Mouse (Mus musculus) midbrain, embryonic 14.5 days (tissue): ENCODE data around the gene Rbm18. TPM values are rescaled to one million over a fixed set of nuclear protein-coding genes. Genes with fewer than 3 reads are reported as not detected.

Source experiments
- ATAC-seq: fragments of 200-750 bp; cut with Nextera tagmentation; 2 replicates; pipeline ENCODE4 v1.8.0; 2017; ENCODE audit warnings: moderate number of reproducible peaks, moderate library complexity; ENCODE audit not compliant: low FRiP score, low TSS enrichment
- DNase-seq: peaks from one replicate; pipeline ENCODE4 v3.0.0-alpha.2; 2015
- H3K27ac ChIP-seq: fragments of 300-500 bp; sonication (generic); replicated peaks from 2 replicates; pipeline ENCODE4 v1.5.1; 2014; ENCODE audit warnings: mild to moderate bottlenecking, low read depth, low read length, moderate library complexity
- H3K27me3 ChIP-seq: fragments of 300-500 bp; sonication (generic); 2 replicates; pipeline ENCODE4 v1.6.1; 2014; ENCODE audit warnings: low read length, control low read depth, mixed read lengths; ENCODE audit not compliant: control insufficient read depth, insufficient read depth
- H3K36me3 ChIP-seq: fragments of 300-500 bp; sonication (generic); 2 replicates; pipeline ENCODE4 v1.6.1; 2014; ENCODE audit warnings: low read length, control low read depth; ENCODE audit not compliant: control insufficient read depth, insufficient read depth
- H3K4me1 ChIP-seq: fragments of 300-500 bp; sonication (generic); 2 replicates; pipeline ENCODE4 v1.6.1; 2014; ENCODE audit warnings: mild to moderate bottlenecking, antibody characterized with exemption, low read length, control low read depth; ENCODE audit not compliant: control insufficient read depth, insufficient read depth
- H3K4me2 ChIP-seq: fragments of 300-500 bp; sonication (generic); 2 replicates; pipeline ENCODE4 v1.6.1; 2014; ENCODE audit warnings: mild to moderate bottlenecking, low read length, moderate library complexity
- H3K4me3 ChIP-seq: fragments of 300-500 bp; sonication (generic); replicated peaks from 2 replicates; pipeline ENCODE4 v1.5.1; 2014; ENCODE audit warnings: low read depth, low read length
- H3K9ac ChIP-seq: fragments of 300-500 bp; sonication (generic); replicated peaks from 2 replicates; pipeline ENCODE4 v1.6.1; 2014; ENCODE audit warnings: mild to moderate bottlenecking, low read length, moderate library complexity
- H3K9me3 ChIP-seq: fragments of 300-500 bp; sonication (generic); 2 replicates; pipeline ENCODE4 v1.6.1; 2016; ENCODE audit warnings: low read length, control low read depth, mixed read lengths; ENCODE audit not compliant: control insufficient read depth
- WGBS: fragments of 180-500 bp; shearing (Covaris S2); extraction: QIAGEN DNeasy Blood & Tissue Kit; methylation state at CpG from one replicate; pipeline ENCODE4 v1.1.7; 2014; 5-methylcytosine and 5-hydroxymethylcytosine counted together
- polyA plus RNA-seq: library from polyadenylated mRNA; unstranded; fragments of >200 nt; fragmentation: Nextera tagmentation; extraction: Ambion mirVana; gene quantifications from 2 replicates; pipeline ENCODE4 v1.2.1, GENCODE M21; 2014

Rbm18 gene
- polyA plus RNA-seq, 1 experiment from 2014 or later: 172 TPM

DNA sequence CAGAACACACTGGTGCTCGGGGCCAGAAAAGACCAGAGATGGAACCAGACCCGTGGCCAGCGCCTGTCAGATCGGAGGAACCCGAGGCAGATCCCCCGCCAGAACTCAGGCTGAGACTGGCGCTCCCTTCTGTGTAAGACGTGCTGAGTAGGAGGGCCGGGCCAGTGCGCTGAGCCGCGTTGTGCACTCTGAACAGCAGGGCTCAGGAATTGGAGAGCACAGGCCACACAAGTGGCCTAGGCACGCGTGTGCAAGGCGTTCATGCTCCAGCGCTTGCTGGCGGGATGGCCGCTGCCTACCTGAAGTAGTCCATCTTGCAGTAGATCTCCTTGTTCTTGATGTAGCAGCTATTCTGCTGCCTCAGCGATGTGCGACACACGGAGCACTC, 34.0 kb downstream of the Rbm18 start:
- H3K4me2 ChIP-seq: peak overlapping the region; percentile 10; the same call in 1 of the 2 replicates
- H3K4me1 ChIP-seq: peaks cover 11% of the 10 kb centered on the region
- peaks cover 96% of the 10 kb centered on the region for H3K27me3 ChIP-seq
- no peaks in the 10 kb centered on the region for H3K36me3 ChIP-seq
- under 1% methylated on average over 21 of the region's 21 CpGs for WGBS
- ATAC-seq (peak; percentile 38; the same call in 1 of the 2 replicates), DNase-seq (peak; percentile 54)
- H3K4me3 ChIP-seq: 0 out of 2 replicates have a peak overlapping the region, but pooled peaks have one; percentile 1
- H3K9ac ChIP-seq: no peak overlapping the region
- H3K27ac ChIP-seq: no peak overlapping the region
- H3K9me3 ChIP-seq: no peaks in the 10 kb centered on the region

DNA sequence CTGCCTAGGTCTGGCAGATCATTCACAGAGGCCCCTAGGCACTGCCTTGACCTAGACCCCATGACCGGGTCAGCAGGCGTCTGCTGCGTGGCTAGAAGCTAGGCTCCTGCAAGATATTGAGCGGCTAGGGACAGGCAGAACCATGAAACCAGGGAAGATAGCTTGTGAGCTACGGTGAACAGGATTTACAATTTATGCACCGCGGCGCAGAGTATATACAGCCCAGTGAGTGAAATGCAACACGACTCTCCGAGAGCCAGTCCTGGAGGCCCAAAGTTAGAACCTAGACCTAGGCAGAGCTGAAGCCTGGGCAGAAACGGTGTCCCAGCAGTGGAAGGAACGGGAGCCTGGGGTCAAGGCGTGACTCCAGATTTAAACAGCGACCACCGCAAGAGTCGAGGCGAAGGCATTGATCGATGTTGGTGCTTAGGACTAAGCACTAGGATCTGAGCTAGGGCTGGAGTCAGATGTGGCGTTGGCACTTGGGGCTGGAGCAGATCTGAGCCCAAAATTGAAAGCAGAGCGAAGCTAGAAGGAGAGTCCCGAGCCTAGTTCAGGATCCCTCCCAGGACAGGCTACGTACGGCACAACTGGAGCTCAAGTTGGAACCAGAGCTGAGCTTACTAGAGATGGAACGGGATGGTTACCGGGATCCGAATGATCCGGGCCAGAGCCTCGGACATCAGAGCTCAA, 34.6 kb downstream of the Rbm18 start:
- Histone ChIP-seq H3K4me3 (0 out of 2 replicates have a peak overlapping the region, but pooled peaks have one; percentile 1), H3K27ac (no peak overlapping the region), H3K4me2 (peak overlapping the region; percentile 10; the same call in 1 of the 2 replicates), H3K27me3 (peaks cover 98% of the 10 kb centered on the region), H3K36me3 (no peaks in the 10 kb centered on the region), H3K9me3 (no peaks in the 10 kb centered on the region), H3K9ac (no peak overlapping the region), H3K4me1 (peaks cover 11% of the 10 kb centered on the region)
- ATAC-seq: no peak; the same call in 1 of the 2 replicates
- no peak for DNase-seq
- WGBS: 3% methylated on average over 28 of the region's 28 CpGs

DNA sequence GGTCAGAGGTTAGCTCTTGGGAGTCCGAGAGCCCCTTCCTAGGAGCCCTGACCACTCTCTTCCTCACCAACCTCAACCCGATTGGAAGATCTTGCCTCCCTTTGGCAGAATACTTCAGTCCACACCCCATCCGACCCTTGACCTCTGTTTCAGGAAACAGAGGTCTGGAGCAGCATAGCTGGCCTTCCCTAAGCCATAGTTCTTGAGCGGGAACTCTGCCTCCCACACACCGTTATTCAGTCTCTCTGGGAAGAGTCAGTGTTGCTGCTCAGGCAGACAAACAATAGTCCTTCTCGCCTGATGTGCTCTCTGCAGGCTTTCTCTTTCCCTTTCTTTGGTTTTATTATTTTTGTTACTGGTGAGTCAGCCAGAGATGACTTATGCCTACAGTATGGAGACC, 36.8 kb downstream of the Rbm18 start:
- DNase-seq (no peak), ATAC-seq (no peak)
- WGBS: 4% methylated on average over 6 of the region's 6 CpGs
- Histone ChIP-seq H3K9me3 (no peaks in the 10 kb centered on the region), H3K4me1 (0 out of 2 replicates have a peak, but pooled peaks cover 4% of the 10 kb centered on the region), H3K36me3 (no peaks in the 10 kb centered on the region), H3K27ac (no peak overlapping the region), H3K4me3 (no peak overlapping the region), H3K9ac (no peak overlapping the region), H3K4me2 (no peak overlapping the region), H3K27me3 (peaks cover 98% of the 10 kb centered on the region)

DNA sequence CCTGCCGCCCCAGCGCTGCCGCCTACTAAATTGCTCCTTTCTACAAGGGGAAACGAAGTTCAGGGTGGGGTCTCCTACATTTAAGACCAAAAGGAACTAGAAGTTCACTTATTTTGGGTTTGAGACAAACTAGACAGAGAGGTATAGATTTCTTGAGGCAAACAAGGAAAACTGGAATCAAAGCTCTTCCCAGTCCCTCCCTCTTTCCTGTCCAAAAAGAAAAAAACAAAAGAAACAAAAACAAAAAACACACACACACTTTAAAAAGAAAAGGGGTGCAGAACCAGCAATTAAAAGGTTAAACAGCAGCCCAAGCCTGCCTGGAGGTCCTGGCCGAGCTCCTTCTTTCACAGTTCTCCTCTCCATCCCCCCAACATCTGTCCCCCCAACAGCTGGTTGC, 38.6 kb downstream of the Rbm18 start:
- WGBS: 1% methylated on average over 5 of the region's 5 CpGs
- no peak overlapping the region for H3K9ac ChIP-seq

DNA sequence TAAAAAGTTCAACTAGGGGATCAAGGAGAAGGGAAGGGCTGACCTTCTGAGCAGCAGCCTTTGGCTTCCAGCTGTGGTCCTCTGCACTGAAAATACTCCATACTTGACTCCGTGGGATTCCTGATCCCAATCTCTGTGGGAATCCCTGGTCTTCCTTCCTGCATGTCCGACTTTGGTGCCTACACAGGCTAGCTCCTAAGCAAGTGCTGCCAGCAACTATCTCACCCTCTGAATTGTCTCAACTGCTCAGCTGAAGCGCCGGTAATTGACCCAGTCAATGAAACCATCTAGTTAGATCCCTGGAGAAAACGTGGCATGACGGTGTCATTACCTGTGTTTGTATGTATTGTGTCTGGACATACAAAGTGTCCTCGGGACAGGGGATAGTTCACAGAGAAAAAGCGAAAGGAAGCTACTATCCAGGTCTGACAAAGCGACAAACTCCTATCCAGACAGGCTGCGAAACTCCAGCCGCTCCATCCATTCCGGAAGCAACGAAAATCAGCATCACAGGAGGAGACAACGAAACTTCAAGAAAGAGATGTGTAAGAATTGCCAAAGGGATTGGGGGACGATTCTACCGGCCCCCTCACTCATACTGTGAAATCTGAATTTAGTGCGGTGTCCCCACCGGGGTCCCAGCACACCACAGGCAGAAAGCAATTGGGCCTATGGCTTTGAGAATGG, 39.3 kb downstream of the Rbm18 start:
- no peaks in the 10 kb centered on the region for H3K4me1 ChIP-seq
- ATAC-seq (no peak), DNase-seq (peak; percentile 46)
- H3K4me3 ChIP-seq: no peak overlapping the region
- 3% methylated on average over 18 of the region's 18 CpGs for WGBS
- H3K27me3 ChIP-seq: peaks cover 99% of the 10 kb centered on the region
- H3K9ac ChIP-seq: no peak overlapping the region
- no peaks in the 10 kb centered on the region for H3K9me3 ChIP-seq
- no peak overlapping the region for H3K4me2 ChIP-seq
- no peaks in the 10 kb centered on the region for H3K36me3 ChIP-seq
- no peak overlapping the region for H3K27ac ChIP-seq

More for the DNA sequence above, 38.6 kb downstream of the Rbm18 start:
- Histone ChIP-seq H3K4me1 (no peaks in the 10 kb centered on the region), H3K27ac (no peak overlapping the region), H3K9me3 (no peaks in the 10 kb centered on the region), H3K36me3 (no peaks in the 10 kb centered on the region), H3K4me3 (no peak overlapping the region), H3K4me2 (no peak overlapping the region), H3K27me3 (peaks cover 99% of the 10 kb centered on the region)
- ATAC-seq: no peak
- DNase-seq: no peak

DNA sequence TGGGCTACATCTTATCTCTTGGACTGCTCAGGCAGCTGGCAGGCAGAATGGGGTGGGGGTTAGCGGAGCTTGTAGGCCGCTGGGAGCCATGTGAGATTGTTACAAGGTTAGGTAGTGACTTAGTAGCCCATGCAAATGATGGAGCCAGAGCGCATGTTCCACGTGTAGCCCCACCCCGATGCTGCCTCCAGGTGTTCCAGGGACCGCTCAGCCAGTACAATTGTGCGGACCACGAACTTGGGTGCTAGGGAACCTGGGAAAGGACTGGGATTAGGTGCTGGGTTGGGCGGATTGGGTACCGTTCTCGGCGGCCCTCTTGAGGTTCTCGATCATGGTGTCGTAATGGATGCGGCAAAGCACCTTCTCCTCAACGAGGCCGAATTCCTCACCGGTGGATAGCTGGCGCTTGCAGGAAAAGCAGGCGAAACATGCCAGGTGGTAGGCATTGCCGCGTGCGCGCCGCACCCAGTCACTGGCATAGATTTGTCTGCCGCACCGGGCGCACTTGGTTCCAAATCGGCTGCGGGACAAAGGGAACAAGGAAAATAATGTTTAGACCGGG, 42.6 kb downstream of the Rbm18 start:
- no peak for ATAC-seq

DNA sequence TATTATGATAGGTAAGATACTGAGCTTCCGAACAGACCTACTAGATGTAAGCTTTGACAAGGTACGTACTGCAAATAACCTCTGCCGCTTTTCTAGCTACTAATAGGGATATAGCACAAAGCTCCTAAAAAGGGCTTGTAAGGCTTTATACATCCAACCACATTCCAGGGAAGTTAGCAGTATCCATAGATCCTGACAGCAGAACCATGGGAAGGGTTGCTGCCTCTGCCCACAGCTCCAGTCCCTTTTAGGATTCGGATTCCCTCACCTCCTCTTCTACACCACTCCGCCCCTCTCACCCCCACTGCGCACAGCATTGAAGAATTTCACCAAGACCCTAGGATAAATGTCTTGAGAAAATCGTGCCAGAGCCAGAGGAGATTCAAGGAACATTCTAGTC, 43.3 kb downstream of the Rbm18 start:
- Histone ChIP-seq H3K4me1 (peaks cover 9% of the 10 kb centered on the region; the same call in 1 of the 2 replicates), H3K27me3 (peaks cover 94% of the 10 kb centered on the region), H3K9ac (no peak overlapping the region), H3K27ac (no peak overlapping the region), H3K4me3 (no peak overlapping the region), H3K36me3 (no peaks in the 10 kb centered on the region), H3K9me3 (no peaks in the 10 kb centered on the region), H3K4me2 (no peak overlapping the region)
- ATAC-seq (no peak), DNase-seq (no peak)
- WGBS: 12% methylated on average over 7 of the region's 7 CpGs

More for the DNA sequence above, 42.6 kb downstream of the Rbm18 start:
- Histone ChIP-seq H3K9ac (no peak overlapping the region), H3K27me3 (peaks cover 98% of the 10 kb centered on the region), H3K4me2 (no peak overlapping the region), H3K27ac (no peak overlapping the region), H3K36me3 (no peaks in the 10 kb centered on the region), H3K9me3 (no peaks in the 10 kb centered on the region), H3K4me1 (peaks cover 9% of the 10 kb centered on the region; the same call in 1 of the 2 replicates), H3K4me3 (no peak overlapping the region)
- WGBS: 4% methylated on average over 31 of the region's 31 CpGs
- DNase-seq: no peak

DNA sequence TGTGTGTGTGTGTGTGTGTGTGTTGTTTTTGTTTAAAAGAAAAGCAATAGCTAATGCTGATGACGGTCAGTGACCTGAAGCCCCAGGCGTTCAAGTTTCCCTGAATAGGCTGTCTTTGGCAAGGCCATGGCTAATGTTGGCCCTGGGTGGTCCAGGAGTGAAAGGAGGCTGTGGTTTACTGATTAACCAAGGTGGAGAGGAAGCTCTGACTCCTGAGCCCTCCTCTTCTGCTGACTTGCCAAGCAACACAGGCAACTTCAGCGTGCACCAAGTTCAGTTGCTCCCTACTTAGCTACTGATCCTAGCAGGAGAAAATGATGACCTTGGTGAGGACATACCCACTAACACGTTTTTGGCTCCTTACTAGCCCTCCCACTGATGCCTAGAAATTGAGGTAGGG, 43.8 kb downstream of the Rbm18 start:
- under 1% methylated on average over 4 of the region's 4 CpGs for WGBS
- Histone ChIP-seq H3K36me3 (no peaks in the 10 kb centered on the region), H3K4me1 (peaks cover 9% of the 10 kb centered on the region; the same call in 1 of the 2 replicates), H3K4me2 (no peak overlapping the region), H3K4me3 (no peak overlapping the region), H3K27ac (no peak overlapping the region), H3K9ac (no peak overlapping the region), H3K27me3 (peaks cover 94% of the 10 kb centered on the region), H3K9me3 (no peaks in the 10 kb centered on the region)
- no peak for ATAC-seq
- DNase-seq: no peak
